Mouse (Mus musculus) liver, adult 2 months (tissue): ENCODE results near the gene Tia1. TPM values are rescaled to one million over a fixed set of nuclear protein-coding genes. Genes with fewer than 3 reads are reported as not detected.
"Not testable (repeated sequence)": the region's sequence is repeated elsewhere in the genome, so short reads cannot be mapped to it uniquely, and the experiment has no call there.

Source experiments
- DNase-seq: peaks from one replicate; pipeline ENCODE4 v3.0.0-alpha.2; 2011; ENCODE audit warnings: low read depth, low spot score; ENCODE audit errors: extremely low read depth
- H3K27ac ChIP-seq: fragments of 200-500 bp; replicated peaks from 2 replicates; pipeline ENCODE4 v1.5.1; 2012; ENCODE audit warnings: low read depth, mild to moderate bottlenecking, control low read depth, inconsistent platforms, low read length; ENCODE audit not compliant: insufficient read depth
- H3K27me3 ChIP-seq: fragments of 200-500 bp; 2 replicates; pipeline ENCODE4 v1.6.1; 2012; ENCODE audit warnings: mild to moderate bottlenecking, moderate library complexity, low read length, inconsistent platforms; ENCODE audit not compliant: control insufficient read depth, insufficient read depth
- H3K36me3 ChIP-seq: fragments of 200-500 bp; 2 replicates; pipeline ENCODE4 v1.6.1; 2012; ENCODE audit warnings: low read length, inconsistent platforms; ENCODE audit not compliant: control insufficient read depth, insufficient read depth
- H3K4me1 ChIP-seq: fragments of 200-500 bp; 2 replicates; pipeline ENCODE4 v1.6.1; 2011; ENCODE audit warnings: low read length; ENCODE audit not compliant: control insufficient read depth, insufficient read depth
- H3K4me3 ChIP-seq: fragments of 200-500 bp; 2 replicates; pipeline ENCODE4 v1.5.1; 2011; ENCODE audit warnings: low read depth, mild to moderate bottlenecking, control low read depth, low read length, moderate library complexity; ENCODE audit not compliant: insufficient read depth
- H3K79me2 ChIP-seq: fragments of 200-500 bp; 2 replicates; pipeline ENCODE4 v1.6.1; 2012; ENCODE audit warnings: inconsistent platforms, mild to moderate bottlenecking, low read length, moderate library complexity; ENCODE audit not compliant: control insufficient read depth, insufficient read depth
- H3K9ac ChIP-seq: fragments of 200-500 bp; 2 replicates; pipeline ENCODE4 v1.6.1; 2012; ENCODE audit warnings: low read depth, mild to moderate bottlenecking, control low read depth, inconsistent platforms, low read length
- CTCF ChIP-seq: fragments of 200-500 bp; IDR thresholded peaks from 2 replicates; pipeline ENCODE4 v1.5.1; 2011; ENCODE audit warnings: low read depth, low read length, control low read depth
- POLR2A ChIP-seq: fragments of 200-500 bp; IDR thresholded peaks from 2 replicates; pipeline ENCODE4 v1.6.1; 2011; ENCODE audit warnings: low read length, control low read depth; ENCODE audit not compliant: insufficient read depth; ENCODE audit errors: extremely low read depth
- WGBS: fragments of 180-500 bp; shearing (Covaris S2); methylation state at CpG from one replicate; pipeline ENCODE4 v1.1.7; 2018; 5-methylcytosine and 5-hydroxymethylcytosine counted together
- polyA plus RNA-seq: library from polyadenylated mRNA; depleted of rRNA; stranded (reverse); fragments of >200 nt; gene quantifications from 2 replicates; pipeline ENCODE4 v1.2.3, GENCODE M21; 2012
- total RNA-seq: library from RNA; depleted of rRNA; stranded (reverse); fragments of >200 nt; gene quantifications from 2 replicates; pipeline ENCODE4 v1.2.3, GENCODE M21; 2014

The Tia1 gene
- total and polyA plus RNA-seq, 2 experiments, result 4.0 to 13.6 TPM

DNA sequence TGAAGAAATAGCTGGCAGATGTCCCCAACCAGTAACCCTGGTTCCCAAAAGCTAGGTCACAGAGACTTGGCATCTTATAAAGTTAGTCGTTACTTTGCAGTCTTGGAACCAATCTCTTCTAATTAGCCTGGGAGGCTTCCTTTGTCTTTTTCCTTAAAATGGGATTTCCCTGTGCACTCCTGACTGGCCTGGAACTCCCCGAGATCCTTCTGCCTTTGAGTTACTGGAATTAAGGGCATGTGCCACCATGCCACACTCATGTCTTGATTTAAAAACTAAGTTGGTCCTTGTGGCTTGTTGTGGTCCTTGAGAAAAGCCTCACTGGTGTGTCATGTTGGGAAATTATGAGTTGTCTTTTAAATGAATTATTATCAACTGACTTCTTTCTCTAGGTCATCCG lies 25.7 kb upstream of the Tia1 start:
- WGBS, result 74% methylated on average over 3 of the region's 3 CpGs
- H3K9ac ChIP-seq, result no peak overlapping the region
- H3K4me1 ChIP-seq, result no peaks in the 10 kb centered on the region
- no peak overlapping the region for H3K4me3 ChIP-seq
- no peak overlapping the region for H3K27ac ChIP-seq
- H3K36me3 ChIP-seq, result peaks cover 19% of the 10 kb centered on the region
- TF ChIP-seq POLR2A, result no peak
- TF ChIP-seq CTCF, result no peak
- no peaks in the 10 kb centered on the region for H3K27me3 ChIP-seq
- peaks cover 3% of the 10 kb centered on the region; the same call in 1 of the 2 replicates for H3K79me2 ChIP-seq
- DNase-seq, result no peak

GRCm38 (mm10) chr6:86380112-86380511 lies 23.9 kb upstream of the Tia1 start:
- not testable (repeated sequence) for H3K79me2 ChIP-seq, DNase-seq, H3K9ac ChIP-seq, H3K27me3 ChIP-seq, H3K4me1 ChIP-seq, H3K4me3 ChIP-seq, H3K27ac ChIP-seq
- WGBS, result 77% methylated on average over 8 of the region's 8 CpGs
- peaks cover 19% of the 10 kb centered on the region for H3K36me3 ChIP-seq

DNA sequence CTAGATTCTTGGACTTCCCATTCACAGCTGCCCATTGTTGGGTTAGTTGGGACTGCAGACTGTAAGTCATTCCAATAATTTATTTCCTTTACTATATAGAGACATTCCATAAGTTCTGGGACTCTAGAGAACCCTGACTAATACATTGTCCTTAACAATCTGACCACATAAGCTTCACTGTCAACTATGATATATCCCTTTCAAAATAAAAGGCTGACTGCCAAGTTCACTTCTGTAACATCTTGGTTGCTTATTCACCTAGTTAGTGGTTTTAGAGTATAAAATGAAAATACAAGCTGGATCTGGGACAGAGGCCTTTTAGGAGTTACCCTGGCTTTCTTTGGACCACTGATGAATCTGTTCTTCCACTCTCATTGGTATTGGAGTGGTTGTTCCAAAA lies 21.5 kb upstream of the Tia1 start:
- Histone ChIP-seq H3K36me3 (peaks cover 12% of the 10 kb centered on the region), H3K4me1 (peaks cover 13% of the 10 kb centered on the region; the same call in 1 of the 2 replicates), H3K27ac (no peak overlapping the region), H3K79me2 (no peaks in the 10 kb centered on the region), H3K4me3 (no peak overlapping the region), H3K9ac (no peak overlapping the region), H3K27me3 (no peaks in the 10 kb centered on the region)
- DNase-seq, result no peak
- TF ChIP-seq CTCF, result no peak
- no peak for TF ChIP-seq POLR2A

GRCm38 (mm10) chr6:86383370-86383769 lies 20.6 kb upstream of the Tia1 start:
- 32% methylated on average over 15 of the region's 16 CpGs for WGBS
- H3K27ac ChIP-seq, result no peak overlapping the region
- no peaks in the 10 kb centered on the region for H3K27me3 ChIP-seq
- DNase-seq, result no peak
- H3K79me2 ChIP-seq, result no peaks in the 10 kb centered on the region
- TF ChIP-seq CTCF, result no peak
- no peak for TF ChIP-seq POLR2A
- H3K36me3 ChIP-seq, result peaks cover 9% of the 10 kb centered on the region
- H3K4me3 ChIP-seq, result no peak overlapping the region
- H3K4me1 ChIP-seq, result peaks cover 18% of the 10 kb centered on the region; the same call in 1 of the 2 replicates
- H3K9ac ChIP-seq, result no peak overlapping the region

GRCm38 (mm10) chr6:86384692-86385091 lies 19.3 kb upstream of the Tia1 start:
- no peak for TF ChIP-seq POLR2A
- no peak for TF ChIP-seq CTCF
- Histone ChIP-seq H3K27ac (peak overlapping the region; percentile 90), H3K36me3 (peaks cover 14% of the 10 kb centered on the region), H3K79me2 (no peaks in the 10 kb centered on the region; the same call in 1 of the 2 replicates), H3K4me3 (no peak overlapping the region), H3K9ac (no peak overlapping the region), H3K4me1 (peaks cover 19% of the 10 kb centered on the region; the same call in 1 of the 2 replicates), H3K27me3 (no peaks in the 10 kb centered on the region)
- DNase-seq, result peak; percentile 72
- 4% methylated on average over 4 of the region's 4 CpGs for WGBS

GRCm38 (mm10) chr6:86385362-86386104 lies 18.5 kb upstream of the Tia1 start:
- TF ChIP-seq CTCF, result no peak
- Histone ChIP-seq H3K79me2 (peaks cover 4% of the 10 kb centered on the region; the same call in 1 of the 2 replicates), H3K27me3 (no peaks in the 10 kb centered on the region), H3K9ac (0 out of 2 replicates have a peak overlapping the region, but pooled peaks have one; percentile 33), H3K36me3 (peaks cover 20% of the 10 kb centered on the region), H3K4me1 (peaks cover 19% of the 10 kb centered on the region; the same call in 1 of the 2 replicates), H3K27ac (peak overlapping the region; percentile 90), H3K4me3 (no peak overlapping the region)
- 35% methylated on average over 5 of the region's 5 CpGs for WGBS
- peak; percentile 88 for DNase-seq
